Mouse (Mus musculus): ENCODE data around the gene Phf21a. TPM values are rescaled to one million over a fixed set of nuclear protein-coding genes. Genes with fewer than 3 reads are reported as not detected.
A peak's percentile ranks its signal among the peaks of the same experiment; 100 is the strongest.

Gene Phf21a
- total RNA-seq, 2 experiments from 2014 or later = 48.8 to 81.2 TPM

DNA sequence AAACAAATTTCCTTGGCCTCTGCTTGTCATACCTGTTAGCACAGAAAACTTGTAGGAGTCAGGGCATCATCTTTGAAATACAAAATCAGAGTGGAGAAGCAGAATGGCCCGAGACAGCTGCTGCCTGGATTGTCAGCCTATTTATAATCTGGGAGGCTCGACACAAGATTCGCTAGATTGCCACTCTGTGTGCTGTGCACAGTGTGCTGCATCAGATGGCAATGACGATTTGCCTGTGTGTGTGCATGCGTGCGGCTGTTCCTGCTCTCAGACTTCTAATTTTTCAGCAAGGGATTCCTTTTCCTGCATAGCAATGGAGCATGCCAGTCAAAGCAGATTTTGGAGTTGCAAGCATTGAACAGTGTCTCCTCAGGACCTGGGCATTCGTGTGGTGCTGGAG lies 185.7 kb downstream of the Phf21a start:
- ATAC-seq (ENCODE audit: poor library complexity, severe bottlenecking) = no peak

DNA sequence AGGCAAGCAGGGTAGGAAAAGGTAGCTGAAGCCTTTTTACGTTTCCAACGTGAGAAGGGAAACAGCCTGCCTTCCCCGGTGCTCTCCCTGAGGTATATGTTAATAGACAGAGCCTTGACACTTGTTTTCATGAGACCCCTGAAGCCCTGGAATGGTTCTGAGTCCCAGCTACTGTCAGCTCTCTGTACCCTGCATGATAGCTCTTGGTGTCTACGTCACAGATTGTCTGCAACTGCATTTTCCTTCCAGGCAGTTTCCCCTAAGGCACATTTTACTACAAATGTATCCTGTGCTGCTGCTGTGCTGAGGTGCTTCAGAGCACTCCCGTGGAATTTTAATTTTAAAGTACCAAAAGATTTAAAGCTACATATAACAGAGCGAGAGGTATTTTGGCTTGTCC lies 186.5 kb downstream of the Phf21a start:
- no peak for ATAC-seq (ENCODE audit: poor library complexity, severe bottlenecking)

DNA sequence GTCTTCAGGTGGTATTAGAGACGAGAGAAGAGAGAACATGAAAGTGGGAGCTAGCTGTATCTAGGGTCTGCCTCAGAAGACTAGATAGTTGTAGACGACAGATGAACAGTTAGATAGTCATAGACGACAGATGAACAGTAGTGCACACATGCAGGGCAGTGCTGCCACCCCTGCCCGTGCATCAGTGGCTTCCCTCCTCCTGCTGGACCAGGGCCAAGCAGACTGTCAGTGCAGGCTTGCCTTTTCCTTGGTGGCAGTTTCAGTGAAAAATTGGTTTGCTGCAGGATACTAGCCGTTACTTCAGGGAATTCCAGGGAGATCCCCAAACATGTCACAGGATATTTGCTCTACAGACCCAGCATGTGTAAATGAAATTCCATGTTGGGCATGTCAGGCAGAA lies 192.7 kb downstream of the Phf21a start:
- no peak for ATAC-seq (ENCODE audit: poor library complexity, severe bottlenecking)

DNA sequence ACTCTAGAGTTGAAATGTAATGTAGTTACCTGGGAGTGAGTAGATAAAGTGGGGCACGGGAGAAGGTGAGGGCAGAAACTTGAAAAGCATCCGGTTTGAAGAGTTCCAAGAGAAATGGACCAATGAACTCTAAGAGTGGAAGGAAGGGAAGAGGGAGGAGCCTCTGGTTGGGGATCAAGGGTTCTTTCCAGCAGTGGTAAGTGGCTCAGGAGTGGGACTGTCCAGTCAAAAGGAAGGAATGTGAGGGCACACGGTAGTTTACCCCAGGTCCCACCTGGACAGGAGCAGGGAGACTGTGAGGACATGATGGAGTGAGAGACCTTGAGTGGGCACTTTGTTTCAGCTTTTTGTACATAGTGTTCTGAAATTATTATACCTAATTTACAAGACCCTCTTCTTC lies 196.4 kb downstream of the Phf21a start:
- no peak for ATAC-seq (ENCODE audit: poor library complexity, severe bottlenecking)

DNA sequence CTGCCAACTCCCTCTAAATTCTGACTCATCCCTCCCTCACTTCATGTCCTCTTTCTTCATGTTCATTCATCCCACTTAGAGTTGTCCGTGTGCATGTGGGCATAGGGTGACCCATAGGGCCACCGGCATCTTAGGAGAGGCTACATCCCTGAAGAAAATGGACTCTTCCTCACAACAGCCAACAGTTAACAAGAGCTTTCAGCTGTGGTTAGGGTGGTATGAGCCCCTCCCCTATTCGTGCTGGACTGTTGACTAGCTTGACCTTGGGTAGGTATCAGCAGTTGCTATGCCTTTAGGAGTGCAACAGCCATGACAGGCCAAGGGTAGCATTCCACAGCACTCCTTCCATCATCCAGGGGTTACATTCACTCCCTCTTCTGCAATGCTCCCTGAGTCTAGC lies 198.6 kb downstream of the Phf21a start:
- no peak for ATAC-seq (ENCODE audit: poor library complexity, severe bottlenecking)

DNA sequence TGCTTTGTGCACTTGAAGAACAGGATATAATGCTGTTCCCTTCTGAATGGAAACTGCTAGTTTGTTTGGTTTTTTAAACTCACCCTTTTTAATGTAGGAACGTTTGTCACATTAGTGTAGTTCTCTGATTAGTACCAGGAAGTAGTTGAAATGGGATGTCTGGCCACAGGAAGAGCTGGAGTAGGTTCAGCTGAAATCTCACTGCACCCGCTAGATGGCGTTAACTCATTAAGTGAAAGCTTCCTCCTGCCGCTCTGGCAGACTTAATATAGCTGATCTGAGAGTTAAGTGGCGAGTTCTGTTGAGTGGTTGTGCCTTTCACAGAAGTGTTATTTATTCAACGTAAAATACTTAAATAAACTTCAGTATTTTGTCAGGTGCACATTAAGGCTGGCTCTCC lies 203.5 kb downstream of the Phf21a start:
- ATAC-seq (ENCODE audit: poor library complexity, severe bottlenecking) = peak; percentile 91

DNA sequence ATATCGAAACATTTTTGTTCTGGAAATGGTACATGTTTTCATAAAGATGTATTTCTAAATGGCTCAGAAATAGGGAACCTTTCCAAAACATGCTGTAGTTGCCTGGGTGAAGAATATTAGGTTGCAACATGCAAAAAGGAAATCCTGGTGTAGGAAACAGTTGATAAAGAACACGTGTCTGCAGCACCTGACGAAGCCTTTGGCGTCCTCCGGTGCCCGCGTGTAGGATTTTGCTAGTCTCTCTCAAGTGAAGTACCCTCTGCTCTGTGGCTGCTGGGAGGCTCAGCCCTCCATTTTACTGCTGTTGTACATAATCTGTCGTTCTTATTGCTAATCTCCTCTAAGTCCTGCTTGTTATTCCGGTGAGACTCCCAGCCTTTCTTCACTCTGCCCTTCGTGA lies 207.0 kb downstream of the Phf21a start:
- peak; percentile 78 for ATAC-seq (ENCODE audit: poor library complexity, severe bottlenecking)

DNA sequence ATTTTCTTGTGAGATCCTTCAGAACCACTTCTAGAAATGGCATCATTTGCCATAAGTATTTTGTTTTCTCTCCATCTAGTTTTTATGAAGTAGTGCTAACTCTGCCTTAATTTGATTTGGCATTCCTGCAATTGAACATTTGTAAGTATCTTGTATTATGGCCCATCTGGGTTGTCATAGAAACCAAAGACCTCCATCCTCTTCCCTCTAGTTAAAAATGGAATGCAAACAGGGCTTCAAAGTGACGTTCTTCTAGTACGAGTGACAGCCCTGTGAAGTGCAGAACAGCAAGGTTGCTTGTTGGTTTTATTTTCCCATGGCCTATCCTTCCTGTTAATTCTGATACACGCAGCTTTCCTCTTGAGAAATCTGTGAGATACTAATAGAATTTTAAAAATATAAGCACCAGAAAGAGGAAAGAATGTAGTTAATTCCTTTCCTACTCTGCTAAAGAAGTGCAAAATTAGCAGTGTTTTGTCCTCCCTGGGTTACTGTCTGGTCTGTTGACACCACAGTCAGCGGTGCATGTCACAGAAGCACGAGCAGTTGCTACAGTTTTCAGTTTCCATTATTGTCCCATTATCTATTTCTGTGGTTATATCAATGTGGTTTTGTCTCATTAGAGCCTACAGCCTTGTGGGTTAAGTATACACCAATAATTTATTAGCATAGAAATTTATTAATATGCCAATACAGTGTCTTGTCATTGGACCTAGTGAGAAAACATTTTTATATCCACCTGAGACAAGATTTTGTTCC lies 209.1 kb downstream of the Phf21a start:
- no peak for ATAC-seq (ENCODE audit: poor library complexity, severe bottlenecking)

DNA sequence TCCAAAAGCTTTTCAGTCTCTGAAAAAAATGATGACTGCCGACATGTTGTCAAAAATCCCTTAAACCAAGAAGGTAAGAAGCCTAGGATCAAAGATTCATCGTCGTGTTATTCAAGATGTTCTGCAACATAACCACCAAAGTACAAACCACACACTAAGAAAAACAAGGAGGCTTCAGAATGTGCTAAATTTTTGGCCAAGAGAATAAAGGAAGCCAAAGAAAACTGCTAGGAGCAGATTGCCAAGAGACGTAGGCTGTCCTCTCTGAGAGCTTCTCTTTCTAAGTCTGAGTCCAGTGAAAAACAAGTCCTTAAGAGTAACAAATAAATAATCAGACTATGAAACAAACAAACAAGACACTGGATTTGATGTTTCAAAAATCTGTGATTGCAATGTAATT lies 219.6 kb downstream of the Phf21a start:
- ATAC-seq (ENCODE audit: poor library complexity, severe bottlenecking) = no peak

DNA sequence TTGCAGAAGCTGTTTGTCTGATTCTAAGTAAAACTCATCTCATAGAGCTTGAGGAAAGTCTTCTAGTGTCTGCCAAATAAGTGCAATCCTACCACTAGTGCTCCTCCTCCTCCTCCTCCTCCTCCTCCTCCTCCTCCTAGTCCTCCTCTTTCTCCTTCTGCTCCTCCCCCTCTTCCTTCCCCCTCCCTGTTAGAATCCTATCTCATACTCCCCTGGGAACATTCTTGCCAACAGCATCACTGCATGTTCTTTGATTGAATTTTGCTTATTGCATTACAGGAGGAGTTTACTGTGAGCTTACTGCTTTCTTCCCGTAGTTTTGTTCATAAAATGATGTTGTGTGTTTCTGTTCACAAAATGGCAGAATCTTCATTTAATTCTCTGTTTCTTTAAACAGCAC lies 221.1 kb downstream of the Phf21a start:
- ATAC-seq (ENCODE audit: poor library complexity, severe bottlenecking) = no peak

DNA sequence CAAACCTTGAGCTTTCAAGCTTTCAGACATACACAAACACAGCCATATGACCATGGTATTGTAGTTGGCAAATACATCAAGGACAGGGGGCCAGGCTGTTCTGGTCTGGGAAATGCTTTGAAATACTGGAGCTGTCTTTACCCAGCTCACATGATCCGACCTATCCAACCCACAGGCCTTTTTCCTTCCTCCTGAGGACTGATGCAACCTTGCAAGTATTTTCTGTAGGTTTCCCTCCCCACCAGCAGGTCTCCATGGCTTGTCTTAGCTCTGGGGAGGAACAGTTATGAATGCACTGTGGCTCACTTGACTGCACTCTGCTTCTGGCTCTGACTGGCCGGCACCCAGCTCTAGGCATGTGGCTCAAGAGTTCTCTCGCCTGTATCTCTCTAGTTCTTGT lies 223.7 kb downstream of the Phf21a start:
- 0 out of 2 replicates have a peak, but pooled peaks have one; percentile 45 for ATAC-seq (ENCODE audit: poor library complexity, severe bottlenecking)

DNA sequence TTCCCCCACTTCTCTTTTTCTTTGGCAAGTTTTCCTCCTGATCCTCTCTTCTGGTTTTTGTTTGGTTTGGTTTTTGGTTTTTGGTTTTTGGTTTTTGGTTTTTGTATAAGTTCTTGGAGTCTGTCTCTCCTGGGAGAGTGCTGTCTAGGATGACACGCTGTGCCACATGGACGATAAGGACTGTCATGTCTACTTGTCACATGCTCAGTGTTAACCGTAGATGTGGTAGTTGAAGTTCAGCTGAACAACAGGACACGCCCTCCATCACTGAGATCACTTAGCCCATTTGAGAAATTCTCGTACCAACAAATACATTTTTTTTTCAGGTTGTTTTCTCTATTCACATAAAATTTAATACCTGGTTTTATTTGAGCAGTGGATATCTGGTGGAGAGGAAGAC lies 224.3 kb downstream of the Phf21a start:
- ATAC-seq (ENCODE audit: poor library complexity, severe bottlenecking) = no peak

DNA sequence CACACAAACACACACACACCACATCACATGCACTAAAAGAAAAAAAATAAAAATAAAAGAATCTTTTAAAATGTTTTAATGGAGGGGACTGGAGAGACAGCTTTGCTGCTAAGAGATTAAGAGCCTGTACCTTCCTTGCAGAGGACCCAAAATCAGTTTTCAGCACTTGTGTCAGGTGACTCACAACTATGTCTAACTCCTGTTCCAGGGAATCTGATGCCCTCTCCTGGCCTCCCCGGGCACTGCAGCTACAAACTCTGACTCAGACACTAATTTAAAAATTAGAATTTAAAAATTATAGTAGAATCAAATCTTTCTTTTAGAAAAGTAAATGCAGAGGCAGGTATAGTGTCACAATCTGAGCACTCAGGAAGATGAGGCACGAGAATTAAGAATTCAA lies 229.8 kb downstream of the Phf21a start:
- 0 out of 2 replicates have a peak, but pooled peaks have one; percentile 38 for ATAC-seq (ENCODE audit: poor library complexity, severe bottlenecking)

DNA sequence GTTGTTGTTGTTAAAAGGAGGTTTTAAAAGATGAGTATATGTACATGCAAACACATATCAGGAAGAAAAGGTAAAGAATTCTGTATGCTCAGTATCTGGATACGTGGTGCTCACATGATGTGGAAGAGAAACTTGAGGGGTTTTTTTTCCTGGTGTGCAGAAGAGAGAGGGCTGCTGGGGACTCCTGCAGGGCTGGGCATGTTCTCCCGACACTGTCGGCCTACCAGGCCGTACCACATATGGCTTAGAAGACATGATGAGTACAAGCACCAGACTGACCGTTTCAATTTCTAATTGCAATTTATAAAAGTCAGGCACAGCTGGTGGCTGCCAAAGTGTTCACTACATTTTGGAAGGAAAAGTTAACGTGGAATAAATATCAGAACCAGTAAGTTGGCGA lies 232.8 kb downstream of the Phf21a start:
- no peak for ATAC-seq (ENCODE audit: poor library complexity, severe bottlenecking)

DNA sequence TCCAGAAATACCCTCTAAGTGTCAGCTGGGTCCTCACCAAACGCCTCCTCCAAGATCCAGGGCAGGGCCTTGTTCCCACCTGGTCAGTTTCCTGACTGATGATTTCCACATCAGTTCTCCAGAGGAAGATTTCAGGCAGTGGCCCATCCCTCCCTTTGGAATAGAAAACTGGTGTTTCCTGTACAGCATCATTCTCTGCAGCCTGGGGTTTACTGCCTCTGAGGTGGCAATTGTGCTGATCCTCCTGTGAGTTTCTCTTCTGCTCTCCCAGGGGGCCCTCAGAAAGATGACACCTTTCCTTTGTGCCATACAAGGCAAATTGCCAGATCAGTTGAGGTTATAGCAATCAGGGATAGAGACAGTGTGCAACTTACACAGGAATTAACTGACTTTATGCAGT lies 233.3 kb downstream of the Phf21a start:
- no peak for ATAC-seq (ENCODE audit: poor library complexity, severe bottlenecking)

DNA sequence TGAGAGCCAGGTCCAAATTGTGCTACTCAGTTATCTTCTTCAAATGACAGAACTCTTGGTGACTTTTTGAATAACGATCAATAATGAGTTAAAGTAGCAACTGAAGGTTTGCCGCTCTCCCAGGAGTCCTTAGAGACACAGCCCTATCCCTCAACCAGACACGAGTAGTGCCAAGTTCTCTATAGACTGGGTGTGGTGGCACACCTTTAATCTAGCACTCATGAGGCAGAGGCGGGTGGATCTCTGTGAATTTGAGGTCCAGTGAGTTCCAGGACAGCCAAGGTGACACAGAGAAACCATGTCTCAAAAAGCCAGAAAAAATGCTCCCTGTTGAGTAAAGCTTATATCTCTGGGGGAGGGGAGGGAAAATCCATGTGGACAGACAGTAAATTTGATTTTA lies 234.7 kb downstream of the Phf21a start:
- no peak for ATAC-seq (ENCODE audit: poor library complexity, severe bottlenecking)

DNA sequence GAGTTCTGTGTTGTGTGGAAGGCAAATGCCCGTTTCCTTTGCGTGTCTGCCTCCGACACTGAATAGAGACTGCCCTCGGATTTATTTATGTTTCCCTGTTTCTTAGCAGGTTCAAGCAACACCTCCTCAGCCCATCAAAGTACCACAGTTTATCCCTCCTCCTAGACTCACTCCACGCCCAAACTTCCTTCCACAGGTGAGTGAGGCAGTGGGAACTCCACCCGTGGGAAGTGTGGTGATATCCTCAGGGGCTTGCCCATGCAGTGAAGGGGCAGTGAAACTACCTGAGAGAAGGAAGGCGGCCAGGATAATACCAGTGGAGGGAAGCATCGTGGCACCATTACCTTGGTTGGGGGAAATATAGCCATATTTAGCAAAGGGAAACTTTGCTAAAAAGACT lies 235.3 kb downstream of the Phf21a start:
- ATAC-seq (ENCODE audit: poor library complexity, severe bottlenecking) = no peak

DNA sequence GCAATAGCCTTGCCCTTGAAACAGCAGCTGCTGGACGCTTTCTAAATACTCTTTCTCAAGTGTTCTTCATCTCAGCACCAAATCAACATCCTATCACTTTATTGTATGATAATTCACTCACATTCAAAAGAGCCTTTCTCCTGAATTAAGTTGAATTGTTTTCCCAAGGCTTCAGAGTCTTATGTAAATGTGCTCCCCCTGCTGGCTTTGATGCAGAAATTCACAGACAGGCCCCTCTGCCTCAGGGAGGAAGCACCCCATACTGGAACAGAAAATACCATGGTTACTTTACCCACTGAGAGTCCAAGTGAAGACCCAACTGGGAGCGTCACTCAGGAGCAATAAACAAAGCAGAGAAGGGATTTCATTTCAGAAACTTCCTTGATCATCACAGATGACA lies 237.9 kb downstream of the Phf21a start:
- peak; percentile 51; the same call in 1 of the 2 replicates for ATAC-seq (ENCODE audit: poor library complexity, severe bottlenecking)

DNA sequence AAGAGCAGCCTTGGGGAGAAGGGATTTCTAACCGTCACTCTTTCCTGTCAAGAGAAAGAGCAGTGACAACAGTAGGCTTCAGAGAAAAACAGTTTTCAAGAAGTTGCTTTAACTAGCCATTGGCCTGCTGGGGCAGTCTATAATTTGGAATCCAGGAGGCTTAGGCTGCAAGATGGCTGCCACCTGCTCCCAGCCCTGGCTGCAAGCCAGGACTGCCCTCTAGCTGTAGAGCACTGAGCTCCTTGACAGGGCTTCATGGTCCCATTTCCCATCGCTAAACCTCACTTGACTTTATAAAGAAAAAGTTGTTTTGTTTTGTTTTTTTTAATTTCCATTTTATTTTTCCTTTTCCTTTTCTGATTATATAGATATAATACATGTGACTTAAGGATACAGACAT lies 238.5 kb downstream of the Phf21a start:
- no peak for ATAC-seq (ENCODE audit: poor library complexity, severe bottlenecking)

DNA sequence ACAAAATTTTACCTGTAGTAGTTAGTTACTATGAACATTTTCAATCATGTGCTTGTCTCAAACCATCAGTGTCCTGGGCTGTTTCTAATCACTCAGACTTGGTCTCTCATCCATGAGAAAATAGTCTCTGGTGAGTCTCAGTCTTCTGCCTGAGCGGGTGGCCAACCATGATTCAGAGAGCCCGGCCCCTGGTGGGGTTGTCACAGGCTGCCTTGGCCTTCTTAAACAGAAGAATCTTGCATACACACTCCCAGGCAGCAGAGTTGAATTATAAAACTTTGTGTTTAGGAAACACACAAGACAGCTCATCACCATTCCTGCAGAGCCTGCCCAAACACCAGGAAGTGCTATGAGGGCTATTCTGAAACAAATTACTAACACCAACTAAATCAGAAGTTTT lies 239.0 kb downstream of the Phf21a start:
- no peak for ATAC-seq (ENCODE audit: poor library complexity, severe bottlenecking)

DNA sequence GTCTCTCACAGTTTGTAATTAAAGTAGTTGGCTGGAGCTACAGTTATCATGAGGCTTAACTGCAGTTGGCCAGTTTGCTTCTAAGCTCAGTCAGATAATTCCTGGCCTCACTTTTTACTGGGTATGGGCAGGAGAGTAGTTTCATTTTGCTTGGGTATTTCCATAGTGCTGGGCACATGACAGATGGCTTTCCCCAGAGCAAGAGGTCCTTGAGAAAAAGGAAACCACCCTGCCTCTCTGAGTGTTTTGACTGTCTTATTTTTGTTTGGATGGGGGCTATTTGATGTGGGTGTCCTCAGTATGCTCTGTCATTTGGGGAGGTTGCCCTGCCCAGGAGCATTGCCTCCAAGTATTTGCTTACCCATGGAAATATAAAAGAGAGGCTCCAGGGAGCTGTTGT lies 249.5 kb downstream of the Phf21a start:
- no peak for ATAC-seq (ENCODE audit: poor library complexity, severe bottlenecking)

DNA sequence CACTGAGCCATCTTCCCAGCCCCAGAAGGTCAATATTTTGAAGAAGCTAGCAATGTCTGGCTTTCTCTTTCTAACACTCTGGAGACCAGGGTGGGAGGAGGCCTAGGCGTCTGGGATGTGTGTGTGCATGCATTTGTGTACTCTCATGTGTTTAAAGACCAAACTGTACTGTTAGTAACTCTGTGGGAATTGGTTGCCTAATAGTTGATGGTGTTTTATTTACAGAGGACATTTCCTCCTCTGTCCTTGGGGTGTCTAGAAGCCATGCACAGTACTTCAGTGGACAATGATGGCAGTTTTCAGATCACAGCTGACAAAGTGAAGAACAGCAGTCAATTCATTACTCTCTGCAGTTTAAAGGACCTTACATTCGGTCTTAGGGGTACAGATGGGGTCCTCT lies 254.3 kb downstream of the Phf21a start:
- ATAC-seq (ENCODE audit: poor library complexity, severe bottlenecking) = no peak

Data from megakaryocyte, adult 5-6 weeks (primary cell).